Mouse (Mus musculus) forebrain, embryonic 16.5 days (tissue): ENCODE data around the gene Fam120a. TPM values are rescaled to one million over a fixed set of nuclear protein-coding genes. Genes with fewer than 3 reads are reported as not detected.

ENCODE experiments used
- ATAC-seq: fragments of 200-750 bp; cut with Nextera tagmentation; 2 replicates; pipeline ENCODE4 v1.8.0; 2017; ENCODE audit warnings: mild to moderate bottlenecking, moderate library complexity
- H3K27ac ChIP-seq: fragments of 300-500 bp; sonication (generic); 2 replicates; pipeline ENCODE4 v1.5.1; 2014; ENCODE audit warnings: low read length, control low read depth
- H3K27me3 ChIP-seq: fragments of 300-500 bp; sonication (generic); replicated peaks from 2 replicates; pipeline ENCODE4 v1.6.1; 2014; ENCODE audit warnings: low read length; ENCODE audit not compliant: control insufficient read depth, insufficient read depth
- H3K36me3 ChIP-seq: fragments of 300-500 bp; sonication (generic); 2 replicates; pipeline ENCODE4 v1.6.1; 2014; ENCODE audit not compliant: control insufficient read depth, insufficient read depth
- H3K4me1 ChIP-seq: fragments of 300-500 bp; sonication (generic); replicated peaks from 2 replicates; pipeline ENCODE4 v1.6.1; 2014; ENCODE audit warnings: low read length; ENCODE audit not compliant: control insufficient read depth, insufficient read depth
- H3K4me2 ChIP-seq: fragments of 300-500 bp; sonication (generic); 2 replicates; pipeline ENCODE4 v1.6.1; 2014; ENCODE audit warnings: mild to moderate bottlenecking, low read length, control low read depth
- H3K4me3 ChIP-seq: fragments of 300-500 bp; sonication (generic); replicated peaks from 2 replicates; pipeline ENCODE4 v1.5.1; 2014; ENCODE audit warnings: mild to moderate bottlenecking, low read length, control low read depth
- H3K9ac ChIP-seq: fragments of 300-500 bp; sonication (generic); replicated peaks from 2 replicates; pipeline ENCODE4 v1.6.1; 2014; ENCODE audit warnings: low read depth, low read length, control low read depth
- H3K9me3 ChIP-seq: fragments of 300-500 bp; sonication (generic); 2 replicates; pipeline ENCODE4 v1.6.1; 2016; ENCODE audit warnings: low read length; ENCODE audit not compliant: control insufficient read depth
- WGBS: fragments of 180-500 bp; shearing (Covaris S2); extraction: QIAGEN DNeasy Blood & Tissue Kit; methylation state at CpG from one replicate; pipeline ENCODE4 v1.1.7; 2014; 5-methylcytosine and 5-hydroxymethylcytosine counted together
- polyA plus RNA-seq: library from polyadenylated mRNA; unstranded; fragments of >200 nt; fragmentation: Nextera tagmentation; extraction: Ambion mirVana; gene quantifications from 2 replicates; pipeline ENCODE4 v1.2.1, GENCODE M21; 2015

Fam120a gene
- polyA plus RNA-seq, 1 experiment from 2014 or later, result 13.7 TPM

DNA sequence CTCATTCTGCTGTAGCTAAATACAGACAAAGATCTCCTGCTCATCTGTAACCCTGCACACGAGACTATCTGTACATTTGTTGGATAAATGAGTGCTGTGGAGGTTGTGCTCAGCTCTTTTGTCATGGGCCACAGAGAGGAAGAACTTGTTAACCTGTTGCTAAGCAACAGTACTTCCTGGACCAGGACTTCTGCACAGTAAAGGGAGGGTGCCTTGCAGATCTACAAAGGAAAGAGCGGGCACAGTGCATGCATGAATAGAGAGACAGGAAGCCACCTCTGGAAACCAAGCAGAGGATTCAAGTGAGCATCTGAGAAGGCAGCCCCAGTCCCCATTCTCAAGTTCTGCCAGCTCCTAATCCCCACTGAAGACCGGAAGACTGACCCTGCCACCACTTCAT is 27.1 kb upstream of the Fam120a start:
- Histone ChIP-seq H3K27ac (no peak overlapping the region), H3K4me2 (no peak overlapping the region), H3K36me3 (no peaks in the 10 kb centered on the region), H3K27me3 (no peaks in the 10 kb centered on the region), H3K9ac (no peak overlapping the region), H3K9me3 (no peaks in the 10 kb centered on the region), H3K4me1 (peaks cover 3% of the 10 kb centered on the region; the same call in 1 of the 2 replicates), H3K4me3 (no peak overlapping the region)
- peak; percentile 54; the same call in 1 of the 2 replicates for ATAC-seq
- 7% methylated on average over 3 of the region's 3 CpGs for WGBS

DNA sequence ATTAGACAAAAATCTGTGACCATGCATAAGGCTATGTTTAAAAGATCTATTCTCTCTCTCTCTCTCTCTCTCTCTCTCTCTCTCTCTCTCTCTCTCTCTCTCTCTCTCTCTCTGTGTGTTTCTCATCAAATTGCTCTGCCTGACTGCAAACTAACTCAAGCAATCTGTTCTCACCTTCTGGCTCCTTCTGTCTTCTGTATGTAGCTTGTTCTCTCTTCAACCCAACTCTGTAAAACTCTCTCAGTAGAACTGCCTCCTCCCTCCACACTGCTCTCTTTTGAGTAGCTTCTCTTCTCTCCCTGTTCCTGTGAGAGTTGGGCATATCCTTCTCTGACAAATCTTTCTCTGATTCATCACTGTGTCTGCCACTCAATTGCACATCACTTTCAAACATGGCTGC is 25.1 kb upstream of the Fam120a start:
- no peaks in the 10 kb centered on the region for H3K27me3 ChIP-seq
- H3K4me3 ChIP-seq, result no peak overlapping the region
- H3K36me3 ChIP-seq, result no peaks in the 10 kb centered on the region
- H3K9ac ChIP-seq, result no peak overlapping the region
- H3K9me3 ChIP-seq, result no peaks in the 10 kb centered on the region
- no peak overlapping the region for H3K27ac ChIP-seq
- peak; percentile 50; the same call in 1 of the 2 replicates for ATAC-seq
- H3K4me2 ChIP-seq, result no peak overlapping the region
- peaks cover 3% of the 10 kb centered on the region; the same call in 1 of the 2 replicates for H3K4me1 ChIP-seq

DNA sequence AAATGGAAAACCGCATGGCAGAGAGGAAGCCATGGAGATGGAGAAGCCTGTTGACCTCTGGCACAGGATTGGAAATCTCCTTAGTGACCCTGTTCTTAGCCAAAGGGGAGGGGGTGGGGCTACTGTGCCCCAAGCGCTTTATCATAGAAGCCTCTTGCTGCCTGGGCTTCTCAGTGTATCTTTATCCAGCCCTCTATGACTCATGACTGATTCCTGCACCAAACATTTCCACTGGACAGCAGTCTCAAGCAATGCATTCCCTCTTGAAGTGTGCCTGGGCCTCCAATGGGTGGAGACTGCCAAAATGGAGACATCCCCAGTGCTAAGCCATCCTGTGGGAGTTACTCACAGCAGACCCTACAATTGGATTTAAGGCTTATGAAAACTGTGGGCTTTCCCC is 22.3 kb upstream of the Fam120a start:
- H3K4me2 ChIP-seq, result no peak overlapping the region
- peaks cover 3% of the 10 kb centered on the region; the same call in 1 of the 2 replicates for H3K4me1 ChIP-seq
- no peaks in the 10 kb centered on the region for H3K9me3 ChIP-seq
- H3K36me3 ChIP-seq, result no peaks in the 10 kb centered on the region
- H3K27ac ChIP-seq, result no peak overlapping the region
- H3K9ac ChIP-seq, result no peak overlapping the region
- ATAC-seq, result no peak
- H3K27me3 ChIP-seq, result no peaks in the 10 kb centered on the region
- no peak overlapping the region for H3K4me3 ChIP-seq
- 91% methylated on average over 2 of the region's 2 CpGs for WGBS

DNA sequence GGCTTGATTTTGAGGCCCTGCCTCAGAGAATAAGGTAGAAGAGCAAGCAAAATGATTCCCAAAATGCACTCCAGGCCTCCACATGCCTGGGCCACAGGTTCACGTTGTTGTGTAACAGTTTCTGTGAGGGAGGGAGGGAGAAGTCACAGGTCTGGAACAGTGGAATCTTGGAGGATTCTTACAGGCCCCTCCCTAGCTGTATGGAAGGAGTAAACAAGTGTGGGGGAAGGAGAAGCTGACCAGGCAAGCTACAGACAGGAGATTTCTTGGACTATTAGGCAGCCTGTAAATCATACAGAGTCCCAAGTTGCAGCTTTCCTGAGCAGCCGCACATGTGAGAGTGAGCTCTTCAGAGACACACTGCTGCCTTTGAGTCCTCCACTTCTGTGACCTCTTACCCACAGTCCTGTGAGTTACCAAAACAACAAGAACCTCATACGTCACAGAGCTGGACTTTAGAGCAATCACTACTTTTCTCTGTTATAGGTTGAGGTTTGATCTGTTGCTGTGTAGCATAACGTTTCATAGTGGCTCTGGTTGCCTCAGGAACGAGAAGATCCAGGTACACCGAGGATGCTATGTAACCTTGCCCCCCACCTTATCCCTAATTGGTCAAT is 14.8 kb upstream of the Fam120a start:
- Histone ChIP-seq H3K27me3 (no peaks in the 10 kb centered on the region), H3K36me3 (no peaks in the 10 kb centered on the region), H3K4me3 (no peak overlapping the region), H3K9me3 (no peaks in the 10 kb centered on the region), H3K27ac (no peak overlapping the region), H3K9ac (no peak overlapping the region), H3K4me1 (no peaks in the 10 kb centered on the region), H3K4me2 (no peak overlapping the region)
- WGBS, result 86% methylated on average over 6 of the region's 6 CpGs
- no peak for ATAC-seq

DNA sequence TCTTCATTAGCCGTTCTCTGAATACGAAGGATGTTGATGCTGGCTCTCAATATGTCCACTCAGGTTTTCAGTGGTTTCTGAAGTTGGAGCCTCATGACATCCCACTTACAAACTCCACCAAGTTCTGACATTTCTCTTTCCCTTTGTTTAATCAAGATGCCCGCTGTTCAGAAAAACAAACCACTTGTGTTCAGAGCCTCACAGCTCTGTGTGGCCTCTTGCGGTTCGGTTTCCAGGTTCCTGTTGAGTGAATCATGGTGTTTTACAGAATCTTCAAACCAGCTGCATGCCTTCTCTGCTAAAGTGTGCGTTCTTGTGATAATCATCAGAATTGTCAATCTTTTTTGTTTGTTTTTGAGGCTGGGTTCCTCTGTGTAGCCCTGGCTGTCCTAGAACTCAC is 11.3 kb upstream of the Fam120a start:
- Histone ChIP-seq H3K36me3 (no peaks in the 10 kb centered on the region), H3K9me3 (no peaks in the 10 kb centered on the region), H3K27ac (no peak overlapping the region), H3K27me3 (no peaks in the 10 kb centered on the region), H3K4me1 (no peaks in the 10 kb centered on the region), H3K9ac (no peak overlapping the region), H3K4me3 (no peak overlapping the region), H3K4me2 (no peak overlapping the region)
- 67% methylated on average over 6 of the region's 6 CpGs for WGBS
- no peak for ATAC-seq

DNA sequence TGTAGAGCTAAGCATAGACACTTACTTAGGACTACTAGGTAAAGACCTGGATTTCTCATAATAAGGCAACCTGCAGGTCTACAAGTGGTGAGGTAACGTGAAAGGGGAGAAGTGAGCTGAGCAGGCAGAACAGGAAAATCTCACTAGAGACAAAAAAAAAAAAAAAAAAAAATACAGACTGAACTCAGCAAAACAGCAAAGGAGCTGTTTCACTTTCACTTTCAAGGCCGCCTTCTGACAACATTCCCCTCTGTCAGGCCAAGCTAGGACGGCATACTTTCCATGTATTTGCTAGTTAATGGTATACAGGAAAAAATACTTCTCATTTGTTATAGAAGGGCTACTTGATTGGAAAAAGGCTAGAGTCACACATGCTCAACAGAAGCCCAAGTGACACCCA is 10.0 kb upstream of the Fam120a start:
- Histone ChIP-seq H3K27me3 (no peaks in the 10 kb centered on the region), H3K27ac (no peak overlapping the region), H3K36me3 (no peaks in the 10 kb centered on the region), H3K4me2 (no peak overlapping the region), H3K4me1 (no peaks in the 10 kb centered on the region), H3K9ac (no peak overlapping the region), H3K9me3 (no peaks in the 10 kb centered on the region), H3K4me3 (no peak overlapping the region)
- ATAC-seq, result no peak
- WGBS, result 82% methylated on average over 3 of the region's 3 CpGs

DNA sequence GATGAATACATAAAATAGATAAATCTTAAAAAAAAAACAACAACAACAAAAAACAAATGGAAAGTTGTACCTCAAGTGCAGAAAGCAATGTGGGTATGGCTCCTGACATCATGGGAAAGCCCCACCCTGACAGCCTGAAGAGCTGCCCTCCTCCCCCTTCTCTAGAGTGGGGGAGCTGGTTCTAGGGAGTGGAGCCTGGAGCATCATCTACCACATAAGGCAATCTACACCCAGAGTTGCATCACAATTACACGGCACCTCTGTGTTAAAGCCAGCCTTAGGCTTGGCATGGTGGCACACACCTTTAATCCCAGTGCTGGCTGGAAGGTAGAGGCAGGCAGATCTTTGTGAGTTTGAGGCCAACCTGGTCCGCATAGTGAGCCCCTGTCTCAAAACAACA is 6.9 kb upstream of the Fam120a start:
- Histone ChIP-seq H3K4me2 (no peak overlapping the region), H3K27ac (no peak overlapping the region), H3K36me3 (no peaks in the 10 kb centered on the region), H3K4me3 (no peak overlapping the region), H3K9me3 (no peaks in the 10 kb centered on the region), H3K4me1 (0 out of 2 replicates have a peak, but pooled peaks cover 4% of the 10 kb centered on the region), H3K9ac (no peak overlapping the region), H3K27me3 (no peaks in the 10 kb centered on the region)
- WGBS, result 89% methylated on average over 2 of the region's 2 CpGs
- no peak for ATAC-seq

DNA sequence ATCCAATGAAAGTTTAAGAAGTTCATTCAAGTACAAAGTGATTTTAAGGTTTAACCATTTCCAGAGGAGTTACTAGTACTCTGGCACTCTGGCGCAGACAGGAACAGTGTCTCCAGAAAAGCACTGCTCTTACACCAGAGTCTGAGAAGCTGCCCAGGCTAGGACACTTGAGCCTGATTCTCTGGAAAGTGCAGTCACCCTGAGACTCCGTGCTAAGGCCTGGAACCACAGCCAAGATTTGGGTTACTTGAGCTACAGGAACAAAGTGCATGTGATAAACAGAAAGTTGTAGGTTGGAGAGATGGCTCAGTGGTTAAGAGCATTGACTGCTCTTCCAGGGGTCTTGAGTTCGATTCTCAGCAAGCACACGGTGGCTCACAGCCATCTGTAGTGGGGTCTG is 6.4 kb upstream of the Fam120a start:
- H3K4me2 ChIP-seq, result no peak overlapping the region
- WGBS, result 91% methylated on average over 4 of the region's 4 CpGs
- no peak for ATAC-seq
- H3K4me3 ChIP-seq, result no peak overlapping the region
- no peak overlapping the region for H3K27ac ChIP-seq
- H3K36me3 ChIP-seq, result no peaks in the 10 kb centered on the region
- no peaks in the 10 kb centered on the region for H3K9me3 ChIP-seq
- peaks cover 4% of the 10 kb centered on the region; the same call in 1 of the 2 replicates for H3K4me1 ChIP-seq
- no peaks in the 10 kb centered on the region for H3K27me3 ChIP-seq
- H3K9ac ChIP-seq, result no peak overlapping the region

DNA sequence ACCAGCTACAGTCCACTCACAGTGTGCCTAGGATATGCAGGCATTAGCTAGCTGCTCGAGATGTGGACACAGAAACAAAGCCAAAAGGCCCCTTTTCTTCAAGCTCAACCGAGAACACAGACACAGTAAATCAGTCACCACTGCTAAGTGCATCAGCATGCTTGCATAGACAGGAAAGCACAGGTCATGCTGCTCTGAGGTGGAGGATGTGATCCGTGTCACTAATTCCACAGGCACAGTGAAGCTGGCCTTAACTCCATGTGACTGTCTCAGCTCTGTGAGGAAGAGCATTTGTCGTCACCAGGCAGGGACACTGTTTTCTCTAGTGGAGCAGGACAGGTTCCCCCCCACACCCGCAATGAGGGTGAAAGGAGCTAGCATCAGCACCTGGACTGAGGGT is 5.4 kb upstream of the Fam120a start:
- H3K4me1 ChIP-seq, result peaks cover 7% of the 10 kb centered on the region; the same call in 1 of the 2 replicates
- no peak overlapping the region for H3K9ac ChIP-seq
- no peak for ATAC-seq
- 64% methylated on average over 5 of the region's 5 CpGs for whole genome bisulfite sequencing
- no peak overlapping the region for H3K27ac ChIP-seq
- no peaks in the 10 kb centered on the region for H3K9me3 ChIP-seq
- no peaks in the 10 kb centered on the region for H3K27me3 ChIP-seq
- no peak overlapping the region for H3K4me2 ChIP-seq
- no peak overlapping the region for H3K4me3 ChIP-seq
- no peaks in the 10 kb centered on the region for H3K36me3 ChIP-seq

DNA sequence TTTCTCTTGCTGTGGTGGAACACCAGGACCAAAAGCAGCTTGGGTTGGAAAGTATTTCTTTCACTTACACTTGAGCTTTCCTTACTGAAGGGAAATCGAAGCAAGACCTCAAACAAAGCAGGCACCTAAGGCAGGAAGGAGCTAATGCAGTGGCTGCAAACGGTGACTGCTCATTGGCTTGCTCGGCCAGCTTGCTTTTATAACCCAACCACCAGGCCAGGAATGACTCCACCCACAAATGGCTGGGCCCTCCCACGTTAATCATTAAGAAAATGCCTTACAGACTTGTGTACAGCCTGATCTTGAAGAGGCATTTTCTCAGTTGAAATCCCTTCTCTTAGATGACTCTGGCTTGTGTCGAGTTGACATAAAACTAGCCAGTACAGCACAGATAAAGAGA is 3.2 kb upstream of the Fam120a start:
- ATAC-seq, result no peak
- no peak overlapping the region for H3K4me3 ChIP-seq
- 62% methylated on average over 5 of the region's 5 CpGs for WGBS

More for the DNA sequence above, 3.2 kb upstream of the Fam120a start:
- Histone ChIP-seq H3K4me1 (peaks cover 17% of the 10 kb centered on the region), H3K9me3 (no peaks in the 10 kb centered on the region), H3K4me2 (no peak overlapping the region), H3K9ac (no peak overlapping the region), H3K27ac (no peak overlapping the region), H3K36me3 (no peaks in the 10 kb centered on the region), H3K27me3 (no peaks in the 10 kb centered on the region)
